Mouse (Mus musculus): ENCODE measurements around the gene Fcgrt. TPM values are rescaled to one million over a fixed set of nuclear protein-coding genes. Genes with fewer than 3 reads are reported as not detected.

Gene Fcgrt
- polyA plus RNA-seq, 1 experiment from 2014 or later: 53.8 TPM

DNA sequence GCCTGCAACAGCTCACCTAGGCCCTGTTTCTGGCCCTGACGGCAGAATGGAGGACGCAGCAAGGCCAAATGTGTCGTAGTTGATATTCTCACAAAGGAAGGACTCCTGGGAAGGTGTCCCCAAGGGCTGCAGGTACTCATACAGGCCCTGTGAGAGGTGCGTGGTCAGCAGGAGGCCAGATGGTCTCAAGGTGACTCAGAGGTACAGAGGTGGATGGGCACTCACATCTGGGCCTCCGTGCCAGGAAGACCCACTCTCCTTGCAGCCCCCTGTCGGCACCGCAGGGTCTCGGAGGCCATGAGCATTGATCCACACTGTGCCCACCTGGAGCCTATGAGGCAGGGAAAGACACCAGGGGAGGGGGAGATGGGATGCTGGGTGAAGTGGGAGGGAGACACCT, 41.8 kb upstream of the Fcgrt start:
- H3K9me3 ChIP-seq (ENCODE audit: control insufficient read depth, low read length): no peaks in the 10 kb centered on the region

DNA sequence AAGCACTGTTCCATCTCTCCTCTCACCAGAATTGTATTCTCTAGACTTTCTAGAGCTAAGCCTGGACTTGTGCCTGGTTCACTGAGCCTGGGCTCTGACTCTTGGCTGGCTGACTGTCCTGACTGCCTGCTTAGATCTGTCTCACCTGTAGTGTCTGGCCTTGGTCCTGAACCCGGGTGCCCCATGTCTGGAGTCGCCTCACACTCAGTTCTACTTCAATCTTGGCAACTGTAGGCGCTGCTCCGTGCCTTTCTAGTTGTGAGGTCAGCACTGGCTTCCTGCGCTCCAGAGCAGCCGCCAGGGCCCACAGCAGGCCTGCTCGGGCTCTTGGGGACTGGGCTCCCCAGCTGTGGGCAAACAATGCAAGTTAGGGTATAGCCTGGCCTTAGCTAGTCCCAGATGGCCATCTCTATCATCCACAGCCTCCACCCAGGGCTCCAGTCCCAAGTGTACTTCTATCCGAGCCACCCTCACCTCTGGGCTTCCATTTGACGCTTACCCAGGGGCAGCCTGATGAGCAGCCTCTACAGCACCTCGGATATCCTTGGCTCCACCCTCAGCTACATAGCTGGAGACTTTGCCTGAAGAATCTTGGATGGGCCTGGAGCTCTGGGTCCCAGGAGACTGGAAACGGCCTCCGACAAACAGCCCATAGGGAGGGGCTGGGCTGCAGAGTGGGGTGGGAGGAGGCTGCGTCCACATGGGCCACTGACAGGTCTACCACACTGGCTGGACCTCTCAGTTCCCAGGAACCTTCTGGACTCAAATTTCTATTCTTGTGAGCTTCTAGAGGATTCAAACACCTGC, 40.9 kb upstream of the Fcgrt start:
- 85% methylated on average over 13 of the region's 13 CpGs for WGBS
- H3K4me3 ChIP-seq (ENCODE audit: control insufficient read depth in 1 of 2, insufficient read depth in 1 of 2, low read depth in 1 of 2, low read length in 2 of 2): no peak overlapping the region
- H3K9ac ChIP-seq (ENCODE audit: low read length): no peak overlapping the region
- H3K4me2 ChIP-seq (ENCODE audit: low read length): no peak overlapping the region
- peaks cover 59% of the 10 kb centered on the region for H3K36me3 ChIP-seq (ENCODE audit: control insufficient read depth, insufficient read depth, low read length)
- no peak overlapping the region for H3K27ac ChIP-seq (replicated peaks in 1 of 2; ENCODE audit: control insufficient read depth in 1 of 2, insufficient read depth in 1 of 2, low read depth in 2 of 2, low read length in 2 of 2)
- no peaks in the 10 kb centered on the region for H3K9me3 ChIP-seq (ENCODE audit: control insufficient read depth, low read length)
- no peaks in the 10 kb centered on the region for H3K27me3 ChIP-seq (ENCODE audit: control insufficient read depth, insufficient read depth, low read length)
- no peak for ATAC-seq (ENCODE audit: insufficient number of reproducible peaks, insufficient read depth, low FRiP score, low read depth)
- no peaks in the 10 kb centered on the region for H3K4me1 ChIP-seq (ENCODE audit: control insufficient read depth in 2 of 2, insufficient read depth in 2 of 2, low read length in 2 of 2)

More for the DNA sequence above, 41.8 kb upstream of the Fcgrt start:
- no peak for ATAC-seq (ENCODE audit: insufficient number of reproducible peaks, insufficient read depth, low FRiP score, low read depth)
- H3K27ac ChIP-seq (replicated peaks in 1 of 2; ENCODE audit: control insufficient read depth in 1 of 2, insufficient read depth in 1 of 2, low read depth in 2 of 2, low read length in 2 of 2): no peak overlapping the region
- no peaks in the 10 kb centered on the region for H3K4me1 ChIP-seq (ENCODE audit: control insufficient read depth in 2 of 2, insufficient read depth in 2 of 2, low read length in 2 of 2)
- H3K36me3 ChIP-seq (ENCODE audit: control insufficient read depth, insufficient read depth, low read length): peaks cover 59% of the 10 kb centered on the region
- H3K9ac ChIP-seq (ENCODE audit: low read length): no peak overlapping the region
- no peak overlapping the region for H3K4me3 ChIP-seq (ENCODE audit: control insufficient read depth in 1 of 2, insufficient read depth in 1 of 2, low read depth in 1 of 2, low read length in 2 of 2)
- H3K27me3 ChIP-seq (ENCODE audit: control insufficient read depth, insufficient read depth, low read length): no peaks in the 10 kb centered on the region
- no peak overlapping the region for H3K4me2 ChIP-seq (ENCODE audit: low read length)
- WGBS: 90% methylated on average over 8 of the region's 8 CpGs

- H3K9ac ChIP-seq (ENCODE audit: low read length): no peak overlapping the region
- no peaks in the 10 kb centered on the region; a peak in 1 of 4 replicates for H3K4me1 ChIP-seq (ENCODE audit: control insufficient read depth in 2 of 2, insufficient read depth in 2 of 2, low read length in 2 of 2)
- no peak overlapping the region for H3K4me2 ChIP-seq (ENCODE audit: low read length)
- WGBS: 86% methylated on average over 5 of the region's 5 CpGs
- no peak for ATAC-seq (ENCODE audit: insufficient number of reproducible peaks, insufficient read depth, low FRiP score, low read depth)
- H3K36me3 ChIP-seq (ENCODE audit: control insufficient read depth, insufficient read depth, low read length): peaks cover 45% of the 10 kb centered on the region
- H3K27me3 ChIP-seq (ENCODE audit: control insufficient read depth, insufficient read depth, low read length): no peaks in the 10 kb centered on the region
- no peaks in the 10 kb centered on the region for H3K9me3 ChIP-seq (ENCODE audit: control insufficient read depth, low read length)
- H3K4me3 ChIP-seq (ENCODE audit: control insufficient read depth in 1 of 2, insufficient read depth in 1 of 2, low read depth in 1 of 2, low read length in 2 of 2): no peak overlapping the region
- H3K27ac ChIP-seq (replicated peaks in 1 of 2; ENCODE audit: control insufficient read depth in 1 of 2, insufficient read depth in 1 of 2, low read depth in 2 of 2, low read length in 2 of 2): no peak overlapping the region
Measured at GRCm38 (mm10) chr7:45141914-45142313, 38.3 kb upstream of the Fcgrt start.

- peaks cover 44% of the 10 kb centered on the region for H3K36me3 ChIP-seq (ENCODE audit: control insufficient read depth, insufficient read depth, low read length)
- 92% methylated on average over 3 of the region's 3 CpGs for WGBS
- ATAC-seq (ENCODE audit: insufficient number of reproducible peaks, insufficient read depth, low FRiP score, low read depth): no peak
- no peaks in the 10 kb centered on the region for H3K27me3 ChIP-seq (ENCODE audit: control insufficient read depth, insufficient read depth, low read length)
- no peaks in the 10 kb centered on the region for H3K9me3 ChIP-seq (ENCODE audit: control insufficient read depth, low read length)
- H3K27ac ChIP-seq (replicated peaks in 1 of 2; ENCODE audit: control insufficient read depth in 1 of 2, insufficient read depth in 1 of 2, low read depth in 2 of 2, low read length in 2 of 2): no peak overlapping the region
- H3K9ac ChIP-seq (ENCODE audit: low read length): no peak overlapping the region
- no peaks in the 10 kb centered on the region; a peak in 1 of 4 replicates for H3K4me1 ChIP-seq (ENCODE audit: control insufficient read depth in 2 of 2, insufficient read depth in 2 of 2, low read length in 2 of 2)
- H3K4me2 ChIP-seq (ENCODE audit: low read length): no peak overlapping the region
- no peak overlapping the region for H3K4me3 ChIP-seq (ENCODE audit: control insufficient read depth in 1 of 2, insufficient read depth in 1 of 2, low read depth in 1 of 2, low read length in 2 of 2)
Measured at GRCm38 (mm10) chr7:45141319-45141718, 37.7 kb upstream of the Fcgrt start.

DNA sequence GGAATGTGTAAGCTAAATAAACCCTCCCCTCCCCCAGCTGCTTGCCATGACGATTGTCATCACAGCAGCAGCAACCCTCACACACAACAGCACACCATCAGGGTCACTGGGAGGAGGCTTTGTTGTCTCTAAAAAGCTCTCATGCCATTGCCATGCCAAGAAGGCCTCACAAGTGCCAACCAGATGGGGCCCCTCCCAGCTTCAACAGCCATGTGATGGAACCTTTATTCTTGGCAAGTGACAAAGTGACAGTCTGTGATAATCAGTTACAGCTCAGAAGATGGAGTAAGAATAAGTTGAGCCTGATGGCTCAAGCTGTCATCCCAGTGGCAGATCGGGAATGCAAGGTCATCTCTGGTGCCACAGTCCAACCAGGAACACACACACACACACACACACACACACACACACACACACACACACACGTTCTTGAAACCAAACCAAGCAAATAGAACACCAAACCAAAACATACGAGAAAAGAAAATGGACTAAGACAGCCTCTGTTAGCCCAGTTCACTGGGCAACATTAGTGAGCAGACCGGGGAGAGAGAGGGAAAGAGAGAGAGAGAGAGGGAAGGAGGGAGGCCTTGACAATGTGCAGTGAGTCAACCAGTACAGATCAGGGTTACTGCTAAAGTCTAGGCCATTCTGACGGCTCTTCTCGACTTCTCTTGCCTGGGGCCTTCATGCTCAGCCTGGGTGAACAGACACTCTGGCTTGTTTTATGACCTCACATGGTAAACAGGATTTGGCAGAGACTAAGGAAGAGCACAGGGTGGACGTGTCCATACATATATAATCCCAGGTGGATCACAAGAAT, 36.5 kb upstream of the Fcgrt start:
- H3K9me3 ChIP-seq (ENCODE audit: control insufficient read depth, low read length): no peaks in the 10 kb centered on the region
- no peak overlapping the region for H3K9ac ChIP-seq (ENCODE audit: low read length)
- H3K36me3 ChIP-seq (ENCODE audit: control insufficient read depth, insufficient read depth, low read length): peaks cover 32% of the 10 kb centered on the region
- peaks cover 6% of the 10 kb centered on the region; the same call in 1 of the 2 replicates for H3K27me3 ChIP-seq (ENCODE audit: control insufficient read depth, insufficient read depth, low read length)
- WGBS: 67% methylated on average over 8 of the region's 8 CpGs
- ATAC-seq (ENCODE audit: insufficient number of reproducible peaks, insufficient read depth, low FRiP score, low read depth): no peak
- H3K4me3 ChIP-seq (ENCODE audit: control insufficient read depth in 1 of 2, insufficient read depth in 1 of 2, low read depth in 1 of 2, low read length in 2 of 2): no peak overlapping the region
- H3K27ac ChIP-seq (replicated peaks in 1 of 2; ENCODE audit: control insufficient read depth in 1 of 2, insufficient read depth in 1 of 2, low read depth in 2 of 2, low read length in 2 of 2): no peak overlapping the region
- no peak overlapping the region for H3K4me2 ChIP-seq (ENCODE audit: low read length)
- peaks cover 0 to 5% of the 10 kb centered on the region in 2 experiments; a peak in 2 of 4 replicates for H3K4me1 ChIP-seq (ENCODE audit: control insufficient read depth in 2 of 2, insufficient read depth in 2 of 2, low read length in 2 of 2)

GRCm38 (mm10) chr7:45138403-45138802, 34.8 kb upstream of the Fcgrt start:
- H3K4me3 ChIP-seq (ENCODE audit: control insufficient read depth in 1 of 2, insufficient read depth in 1 of 2, low read depth in 1 of 2, low read length in 2 of 2): no peak overlapping the region
- ATAC-seq (ENCODE audit: insufficient number of reproducible peaks, insufficient read depth, low FRiP score, low read depth): no peak
- no peaks in the 10 kb centered on the region for H3K9me3 ChIP-seq (ENCODE audit: control insufficient read depth, low read length)
- H3K27ac ChIP-seq (replicated peaks in 1 of 2; ENCODE audit: control insufficient read depth in 1 of 2, insufficient read depth in 1 of 2, low read depth in 2 of 2, low read length in 2 of 2): no peak overlapping the region
- H3K4me1 ChIP-seq (ENCODE audit: control insufficient read depth in 2 of 2, insufficient read depth in 2 of 2, low read length in 2 of 2): peaks cover 0 to 5% of the 10 kb centered on the region in 2 experiments; a peak in 2 of 4 replicates
- peaks cover 16% of the 10 kb centered on the region for H3K36me3 ChIP-seq (ENCODE audit: control insufficient read depth, insufficient read depth, low read length)
- H3K27me3 ChIP-seq (ENCODE audit: control insufficient read depth, insufficient read depth, low read length): peaks cover 6% of the 10 kb centered on the region; the same call in 1 of the 2 replicates
- no peak overlapping the region for H3K4me2 ChIP-seq (ENCODE audit: low read length)
- WGBS: 85% methylated on average over 1 of the region's 1 CpGs
- H3K9ac ChIP-seq (ENCODE audit: low read length): no peak overlapping the region; the same call in 1 of the 2 replicates

GRCm38 (mm10) chr7:45137171-45138006, 33.7 kb upstream of the Fcgrt start:
- Histone ChIP-seq H3K4me1 (ENCODE audit: control insufficient read depth in 2 of 2, insufficient read depth in 2 of 2, low read length in 2 of 2) (peaks cover 0 to 5% of the 10 kb centered on the region in 2 experiments; a peak in 2 of 4 replicates), H3K36me3 (ENCODE audit: control insufficient read depth, insufficient read depth, low read length) (peaks cover 6% of the 10 kb centered on the region), H3K4me3 (ENCODE audit: control insufficient read depth in 1 of 2, insufficient read depth in 1 of 2, low read depth in 1 of 2, low read length in 2 of 2) (no peak overlapping the region), H3K9ac (ENCODE audit: low read length) (no peak overlapping the region), H3K27ac (replicated peaks in 1 of 2; ENCODE audit: control insufficient read depth in 1 of 2, insufficient read depth in 1 of 2, low read depth in 2 of 2, low read length in 2 of 2) (no peak overlapping the region), H3K27me3 (ENCODE audit: control insufficient read depth, insufficient read depth, low read length) (peaks cover 6% of the 10 kb centered on the region; the same call in 1 of the 2 replicates), H3K9me3 (ENCODE audit: control insufficient read depth, low read length) (no peaks in the 10 kb centered on the region), H3K4me2 (ENCODE audit: low read length) (no peak overlapping the region)
- ATAC-seq (ENCODE audit: insufficient number of reproducible peaks, insufficient read depth, low FRiP score, low read depth): no peak
- 61% methylated on average over 12 of the region's 12 CpGs for WGBS
